In the genomic region with DNA sequence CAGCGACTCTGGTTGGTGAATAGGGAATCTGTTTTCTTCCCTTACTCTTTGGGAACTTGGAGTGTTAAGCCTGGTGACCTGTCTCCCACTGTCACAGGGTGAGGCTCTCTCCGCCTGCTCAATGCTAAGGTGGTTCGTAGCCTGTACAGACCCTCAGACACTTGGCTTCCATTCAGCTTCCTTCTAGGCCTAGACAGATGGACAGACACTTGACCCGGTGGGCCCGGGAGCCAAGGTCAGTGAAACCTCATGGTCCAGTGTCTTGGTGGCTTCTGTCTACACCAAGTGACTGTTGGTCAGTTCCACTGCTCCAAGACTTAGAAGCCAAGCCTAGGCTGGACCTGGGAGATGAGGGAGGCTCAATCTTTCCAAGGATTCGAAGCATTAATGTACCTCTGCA, we compare ENCODE assay signal across 11 mouse cellular contexts. TPM values are rescaled to one million over a fixed set of nuclear protein-coding genes. Genes with fewer than 3 reads are reported as not detected.
DNase-seq lines count a peak whose midpoint lies in the region; ATAC-seq and TF ChIP-seq lines count a peak whose summit lies in the region.
"Had no signal": no experiment of that assay in that cellular context is flagged by ENCODE, and none has a peak within 500 bp of the region (broad histone marks: within the 10 kb centered on the region; RNA-seq: fewer than 3 reads in every experiment).

No protein-coding gene starts in this region.

- peaks cover 28% of the 10 kb centered on the region for H3K79me2 ChIP-seq in myocyte (ENCODE audit: control insufficient read depth, insufficient read depth)

- H3K9ac ChIP-seq in forebrain, postnatal 0 days = no peak overlapping the region

- peak overlapping the region; percentile 84; the same call in 1 of the 2 replicates for H3K4me3 ChIP-seq in heart, embryonic 10.5 days
- peak overlapping the region; percentile 83 for H3K4me3 ChIP-seq in lung, adult 2 months (replicated peaks; ENCODE audit: extremely low read depth, low read depth, low read length)
- H3K4me3 ChIP-seq in cortical plate, adult 2 months (ENCODE audit: insufficient read depth, low read length) = peak overlapping the region; percentile 92; the same call in 1 of the 2 replicates
- peak overlapping the region; percentile 95 for H3K4me3 ChIP-seq in myocyte
- H3K4me3 ChIP-seq in forebrain, embryonic 10.5 days = no peak overlapping the region
- H3K4me3 ChIP-seq in forebrain, postnatal 0 days (ENCODE audit: low read depth, low read length) = no peak overlapping the region

- WGBS in heart, embryonic 10.5 days = 93% methylated on average over 6 of the region's 6 CpGs
- 51% methylated on average over 6 of the region's 6 CpGs for WGBS in lung, adult 2 months
- 90% methylated on average over 6 of the region's 6 CpGs for WGBS in forebrain, embryonic 10.5 days
- 91% methylated on average over 6 of the region's 6 CpGs for WGBS in forebrain, postnatal 0 days

- no peaks in the 10 kb centered on the region; the same call in 1 of the 2 replicates for H3K36me3 ChIP-seq in heart, embryonic 10.5 days
- peaks cover 13% of the 10 kb centered on the region for H3K36me3 ChIP-seq in myocyte (ENCODE audit: control insufficient read depth, insufficient read depth)
- H3K36me3 ChIP-seq in forebrain, embryonic 10.5 days (replicated peaks) = no peaks in the 10 kb centered on the region
- H3K36me3 ChIP-seq in forebrain, postnatal 0 days (ENCODE audit: insufficient read depth) = no peaks in the 10 kb centered on the region

- peak; percentile 42; the same call in 1 of the 2 replicates for TF ChIP-seq POLR2A in lung, adult 2 months (IDR thresholded peaks at IDR 0.05; ENCODE audit: borderline replicate concordance, extremely low read depth, low read depth, low read length)
- no peak for TF ChIP-seq POLR2A in cortical plate, adult 2 months (IDR thresholded peaks at IDR 0.05; ENCODE audit: extremely low read depth, insufficient read depth, low read length)
- no peak for TF ChIP-seq POLR2A in myocyte (IDR thresholded peaks at IDR 0.05; ENCODE audit: insufficient read length, low read depth)

- TF ChIP-seq CTCF in lung, adult 2 months (IDR thresholded peaks at IDR 0.05; ENCODE audit: insufficient read depth, low read length) = no peak
- TF ChIP-seq CTCF in cortical plate, adult 2 months (IDR thresholded peaks at IDR 0.05; ENCODE audit: extremely low read depth, insufficient read depth, low read length) = no peak
- TF ChIP-seq CTCF in forebrain, postnatal 0 days (IDR thresholded peaks at IDR 0.05; ENCODE audit: low read depth) = no peak

- H3K9me3 ChIP-seq in heart, embryonic 10.5 days = no peaks in the 10 kb centered on the region
- H3K9me3 ChIP-seq in forebrain, embryonic 10.5 days = peaks cover 8% of the 10 kb centered on the region
- H3K9me3 ChIP-seq in forebrain, postnatal 0 days (ENCODE audit: low read length) = no peaks in the 10 kb centered on the region

- H3K27me3 ChIP-seq in heart, embryonic 10.5 days (ENCODE audit: insufficient read depth, poor library complexity, severe bottlenecking) = peaks cover 51% of the 10 kb centered on the region
- H3K27me3 ChIP-seq in myocyte (ENCODE audit: control insufficient read depth, insufficient read depth, insufficient read length) = no peaks in the 10 kb centered on the region
- H3K27me3 ChIP-seq in forebrain, embryonic 10.5 days (ENCODE audit: poor library complexity, severe bottlenecking) = peaks cover 67% of the 10 kb centered on the region
- H3K27me3 ChIP-seq in forebrain, postnatal 0 days (ENCODE audit: insufficient read depth, low read length) = peaks cover 23% of the 10 kb centered on the region

- H3K4me1 ChIP-seq in heart, embryonic 10.5 days = peaks cover 59% of the 10 kb centered on the region
- H3K4me1 ChIP-seq in lung, adult 2 months (ENCODE audit: control insufficient read depth, insufficient read depth, low read length) = no peaks in the 10 kb centered on the region; the same call in 1 of the 2 replicates
- peaks cover 6% of the 10 kb centered on the region for H3K4me1 ChIP-seq in cortical plate, adult 2 months (ENCODE audit: control insufficient read depth, insufficient read depth, low read length)
- H3K4me1 ChIP-seq in forebrain, embryonic 10.5 days = peaks cover 29% of the 10 kb centered on the region
- no peaks in the 10 kb centered on the region for H3K4me1 ChIP-seq in forebrain, postnatal 0 days (ENCODE audit: insufficient read depth)

- H3K27ac ChIP-seq in heart, embryonic 10.5 days = no peak overlapping the region
- no peak overlapping the region for H3K27ac ChIP-seq in cortical plate, adult 2 months (ENCODE audit: insufficient read depth, low read length)
- H3K27ac ChIP-seq in forebrain, embryonic 10.5 days = no peak overlapping the region
- no peak overlapping the region for H3K27ac ChIP-seq in forebrain, postnatal 0 days (ENCODE audit: low read depth, low read length)

- no peak overlapping the region for H3ac ChIP-seq in myocyte (ENCODE audit: control insufficient read depth, insufficient read length)

- ATAC-seq in forebrain, postnatal 0 days = no peak
- ATAC-seq: CD4-positive, CD25-positive, alpha-beta regulatory T cell, adult 4 months; hindbrain, embryonic 16.5 days had no signal

- DNase-seq in heart, embryonic 10.5 days (ENCODE audit: low spot score) = no peak
- no peak for DNase-seq in heart, adult 11 months
- DNase-seq in lung, adult 2 months = no peak
- no peak for DNase-seq in lung, postnatal 36 days
- DNase-seq in forebrain, embryonic 10.5 days (ENCODE audit: extremely low spot score, low spot score) = no peak
- no peak for DNase-seq in forebrain, postnatal 0 days
- DNase-seq: midbrain, embryonic 14.5 days had no signal

- H3K4me2 ChIP-seq in myocyte (ENCODE audit: low read depth) = peak overlapping the region; percentile 91
- H3K4me2 ChIP-seq in forebrain, postnatal 0 days (ENCODE audit: low read depth) = no peak overlapping the region

TF ChIP-seq in myocyte, 11 proteins besides CTCF, POLR2A, EP300 and RAD21:
- TF ChIP-seq MYOD1 (IDR thresholded peaks at IDR 0.05; ENCODE audit: control insufficient read depth in 1 of 3, insufficient read length in 2 of 3, low read depth in 2 of 3) (no peak), TCF12 (IDR thresholded peaks at IDR 0.05; ENCODE audit: insufficient read depth, poor library complexity, severe bottlenecking) (no peak), MAX (IDR thresholded peaks at IDR 0.05; ENCODE audit: low read depth) (no peak), E2F4 (IDR thresholded peaks at IDR 0.05; ENCODE audit: insufficient read depth) (no peak), SRF (IDR thresholded peaks at IDR 0.05; ENCODE audit: control insufficient read depth, insufficient read length, low read depth) (no peak), POLR2AphosphoS2 (IDR thresholded peaks at IDR 0.05; ENCODE audit: insufficient read length, low read depth) (no peak), TCF3 (IDR thresholded peaks at IDR 0.05; ENCODE audit: insufficient read length, low read depth) (no peak), USF1 (IDR thresholded peaks at IDR 0.05; ENCODE audit: low read depth) (no peak), REST (IDR thresholded peaks at IDR 0.05; ENCODE audit: insufficient read depth, insufficient read length) (no peak), MYOG (IDR thresholded peaks at IDR 0.05; ENCODE audit: control insufficient read depth in 1 of 3, insufficient read depth in 1 of 3, insufficient read length in 2 of 3, low read depth in 2 of 3) (no peak), CEBPB (IDR thresholded peaks at IDR 0.05; ENCODE audit: insufficient read depth, poor library complexity, severe bottlenecking) (no peak)

RNA-seq across cellular contexts. Expression of a gene that starts 1.8 kb away (rescaled TPM):
- polyA plus RNA-seq in heart, embryonic 10.5 days (2016; fragmentation: Nextera tagmentation; extraction: Ambion mirVana) = 47.7 and 53.8 TPM in 2 replicates
- 113 and 138 TPM in 2 replicates for polyA plus RNA-seq in lung, adult 2 months (2012; rRNA removed)
- polyA plus RNA-seq in cortical plate, adult 2 months (2012; rRNA removed) = 88.8 and 89.0 TPM in 2 replicates
- 91.9 TPM for polyA plus RNA-seq in myocyte (2012; fragmentation: generic; extraction: Trizol)
- 31.5 and 34.2 TPM in 2 replicates for polyA plus RNA-seq in forebrain, embryonic 10.5 days (2016; fragmentation: Nextera tagmentation; extraction: Ambion mirVana)
- total RNA-seq in forebrain, postnatal 0 days (2014; rRNA removed) = 37.7 and 39.5 TPM in 2 replicates
- polyA plus RNA-seq in forebrain, postnatal 0 days (2015; fragmentation: Nextera tagmentation; extraction: Ambion mirVana) = 33.7 and 38.4 TPM in 2 replicates

RNA-seq across cellular contexts. Expression of a gene that starts 2.7 kb away (rescaled TPM):
- polyA plus RNA-seq in heart, embryonic 10.5 days (2016; fragmentation: Nextera tagmentation; extraction: Ambion mirVana) = 4.2 TPM in 2 replicates
- 295 and 767 TPM in 2 replicates for polyA plus RNA-seq in lung, adult 2 months (2012; rRNA removed)
- 16.7 and 19.4 TPM in 2 replicates for polyA plus RNA-seq in cortical plate, adult 2 months (2012; rRNA removed)
- polyA plus RNA-seq in myocyte (2012; fragmentation: generic; extraction: Trizol) = 74.7 TPM
- polyA plus RNA-seq in forebrain, embryonic 10.5 days (2016; fragmentation: Nextera tagmentation; extraction: Ambion mirVana) = 0.33 and 0.44 TPM in 2 replicates
- total RNA-seq in forebrain, postnatal 0 days (2014; rRNA removed) = 4.2 and 5.7 TPM in 2 replicates
- polyA plus RNA-seq in forebrain, postnatal 0 days (2015; fragmentation: Nextera tagmentation; extraction: Ambion mirVana) = 4.3 and 4.5 TPM in 2 replicates

RNA-seq across cellular contexts. Expression of a gene that starts 30.1 kb away (rescaled TPM):
- polyA plus RNA-seq in heart, embryonic 10.5 days (2016; fragmentation: Nextera tagmentation; extraction: Ambion mirVana) = 0.36 and 3.9 TPM in 2 replicates
- polyA plus RNA-seq in lung, adult 2 months (2012; rRNA removed) = 11.3 and 11.6 TPM in 2 replicates
- polyA plus RNA-seq in cortical plate, adult 2 months (2012; rRNA removed) = 0.93 TPM in 1 of 2 replicates, not detected in the other
- 9.2 TPM for polyA plus RNA-seq in myocyte (2012; fragmentation: generic; extraction: Trizol)
- 2.7 and 4.9 TPM in 2 replicates for polyA plus RNA-seq in forebrain, embryonic 10.5 days (2016; fragmentation: Nextera tagmentation; extraction: Ambion mirVana)
- not detected in 2 replicates for total RNA-seq in forebrain, postnatal 0 days (2014; rRNA removed)
- polyA plus RNA-seq in forebrain, postnatal 0 days (2015; fragmentation: Nextera tagmentation; extraction: Ambion mirVana) = 7.5 and 9.7 TPM in 2 replicates
- polyA plus RNA-seq: CD4-positive, CD25-positive, alpha-beta regulatory T cell, adult 4 months had no signal

RNA-seq across cellular contexts. Expression of a gene that starts 59.5 kb away (rescaled TPM):
- 312 and 332 TPM in 2 replicates for polyA plus RNA-seq in heart, embryonic 10.5 days (2016; fragmentation: Nextera tagmentation; extraction: Ambion mirVana)
- 102 and 135 TPM in 2 replicates for polyA plus RNA-seq in lung, adult 2 months (2012; rRNA removed)
- polyA plus RNA-seq in cortical plate, adult 2 months (2012; rRNA removed) = 251 and 267 TPM in 2 replicates
- 322 TPM for polyA plus RNA-seq in myocyte (2012; fragmentation: generic; extraction: Trizol)
- polyA plus RNA-seq in forebrain, embryonic 10.5 days (2016; fragmentation: Nextera tagmentation; extraction: Ambion mirVana) = 414 and 416 TPM in 2 replicates
- 161 TPM in 2 replicates for total RNA-seq in forebrain, postnatal 0 days (2014; rRNA removed)
- 328 and 369 TPM in 2 replicates for polyA plus RNA-seq in forebrain, postnatal 0 days (2015; fragmentation: Nextera tagmentation; extraction: Ambion mirVana)

Comparison
In these comparisons a context has a peak if more than half of its experiments do, and no peak if none do; other contexts are left out.
1. H3K4me3 ChIP-seq: peak in heart, embryonic 10.5 days (single experiment), lung, adult 2 months (single experiment), cortical plate, adult 2 months (single experiment) and myocyte (single experiment); none in forebrain, embryonic 10.5 days (single experiment) and forebrain, postnatal 0 days (single experiment).